Mouse (Mus musculus): ENCODE measurements at regions not wholly inside any gene's neighbourhood (a gene's known extent, or its start where the extent isn't known, plus 50 kb on each side); places are given as distances from the start of the nearest gene placed in this dataset. TPM values are rescaled to one million over a fixed set of nuclear protein-coding genes. Genes with fewer than 3 reads are reported as not detected.
"Not testable (repeated sequence)": the region's sequence is repeated elsewhere in the genome, so short reads cannot be mapped to it uniquely, and the experiment has no call there.

DNA sequence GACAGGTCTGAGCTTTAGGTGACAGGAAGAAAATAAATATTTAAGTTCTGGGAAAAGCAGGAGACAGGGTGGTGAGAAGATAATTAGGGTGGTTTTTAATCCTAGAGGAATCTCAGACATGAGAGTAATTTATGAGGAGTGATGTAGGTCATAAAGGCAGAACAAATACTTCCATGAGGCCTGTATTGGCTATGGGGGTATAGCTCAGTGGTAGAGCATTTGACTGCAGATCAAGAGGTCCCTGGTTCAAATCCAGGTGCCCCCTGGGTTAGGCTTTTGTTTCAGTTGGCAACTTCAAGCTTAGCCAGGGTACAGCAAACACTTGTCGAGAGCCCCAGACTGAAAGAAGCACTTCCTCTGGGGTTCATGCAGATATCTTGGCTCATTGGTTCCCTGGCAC lies 66.3 kb upstream of the Acpp start:
- no peaks in the 10 kb centered on the region for H3K4me1 ChIP-seq (replicated peaks; ENCODE audit: control insufficient read depth, insufficient read depth, low read length)
- no peak overlapping the region for H3K27ac ChIP-seq (ENCODE audit: low read depth, low read length)
- WGBS = 61% methylated on average over 1 of the region's 1 CpGs
- H3K4me2 ChIP-seq (replicated peaks; ENCODE audit: low read depth) = no peak overlapping the region
- H3K36me3 ChIP-seq (ENCODE audit: control insufficient read depth, insufficient read depth) = no peaks in the 10 kb centered on the region
- no peak for TF ChIP-seq CTCF (IDR thresholded peaks at IDR 0.05; ENCODE audit: low read depth)
- no peak for ATAC-seq
- H3K27me3 ChIP-seq (replicated peaks; ENCODE audit: control insufficient read depth, insufficient read depth, low read length) = no peaks in the 10 kb centered on the region
- no peaks in the 10 kb centered on the region for H3K9me3 ChIP-seq (ENCODE audit: control insufficient read depth)
- H3K9ac ChIP-seq (ENCODE audit: low read depth, low read length) = no peak overlapping the region
- H3K4me3 ChIP-seq (ENCODE audit: low read depth, low read length) = no peak overlapping the region

DNA sequence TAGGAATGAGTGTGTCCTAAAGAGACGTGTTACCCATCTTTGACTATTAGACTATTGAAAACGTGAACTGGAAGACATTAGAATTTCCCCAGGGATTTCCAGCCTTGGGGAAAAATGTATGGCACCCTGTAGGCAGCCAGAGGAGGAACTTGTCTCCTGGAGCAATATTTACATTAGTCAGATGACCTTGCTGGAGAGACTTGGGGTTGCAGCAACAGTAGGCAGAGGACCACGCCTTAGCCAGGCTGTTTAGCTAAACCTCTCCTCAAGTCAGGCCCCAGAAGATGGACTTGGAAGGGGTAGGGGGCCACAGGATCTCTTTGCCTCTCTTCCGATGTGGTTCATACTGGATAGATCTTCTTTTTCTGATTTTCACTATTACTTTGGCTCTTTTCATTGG lies 64.1 kb upstream of the Acpp start:
- 44% methylated on average over 4 of the region's 4 CpGs for WGBS
- Histone ChIP-seq H3K4me2 (replicated peaks; ENCODE audit: low read depth) (no peak overlapping the region), H3K4me3 (ENCODE audit: low read depth, low read length) (no peak overlapping the region), H3K9ac (ENCODE audit: low read depth, low read length) (no peak overlapping the region), H3K27me3 (replicated peaks; ENCODE audit: control insufficient read depth, insufficient read depth, low read length) (no peaks in the 10 kb centered on the region), H3K9me3 (ENCODE audit: control insufficient read depth) (no peaks in the 10 kb centered on the region), H3K36me3 (ENCODE audit: control insufficient read depth, insufficient read depth) (no peaks in the 10 kb centered on the region), H3K27ac (ENCODE audit: low read depth, low read length) (no peak overlapping the region), H3K4me1 (replicated peaks; ENCODE audit: control insufficient read depth, insufficient read depth, low read length) (no peaks in the 10 kb centered on the region)
- ATAC-seq = no peak
- TF ChIP-seq CTCF (IDR thresholded peaks at IDR 0.05; ENCODE audit: low read depth) = no peak

DNA sequence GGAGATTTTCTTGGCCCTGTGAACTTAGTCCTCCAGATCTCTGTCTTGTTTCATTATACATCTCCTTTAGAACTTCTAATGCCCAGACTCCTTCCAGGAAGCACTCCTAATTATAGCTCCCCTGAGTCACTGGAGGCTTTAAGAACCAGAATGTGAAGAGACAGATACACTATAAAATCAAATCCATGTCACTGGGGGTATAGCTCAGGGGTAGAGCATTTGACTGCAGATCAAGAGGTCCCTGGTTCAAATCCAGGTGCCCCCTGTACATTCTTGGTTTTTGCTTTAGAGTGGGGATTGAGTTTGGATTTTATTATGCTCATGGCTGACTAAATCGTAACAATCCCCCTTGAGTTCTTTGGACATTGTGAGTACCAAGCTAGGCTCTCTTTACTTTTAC lies 62.4 kb upstream of the Acpp start:
- Histone ChIP-seq H3K9ac (ENCODE audit: low read depth, low read length) (no peak overlapping the region), H3K27ac (ENCODE audit: low read depth, low read length) (no peak overlapping the region), H3K36me3 (ENCODE audit: control insufficient read depth, insufficient read depth) (no peaks in the 10 kb centered on the region), H3K4me1 (replicated peaks; ENCODE audit: control insufficient read depth, insufficient read depth, low read length) (no peaks in the 10 kb centered on the region), H3K4me3 (ENCODE audit: low read depth, low read length) (no peak overlapping the region), H3K27me3 (replicated peaks; ENCODE audit: control insufficient read depth, insufficient read depth, low read length) (no peaks in the 10 kb centered on the region), H3K4me2 (replicated peaks; ENCODE audit: low read depth) (no peak overlapping the region), H3K9me3 (ENCODE audit: control insufficient read depth) (no peaks in the 10 kb centered on the region)
- 91% methylated on average over 1 of the region's 1 CpGs for WGBS
- no peak for TF ChIP-seq CTCF (IDR thresholded peaks at IDR 0.05; ENCODE audit: low read depth)
- ATAC-seq = no peak

DNA sequence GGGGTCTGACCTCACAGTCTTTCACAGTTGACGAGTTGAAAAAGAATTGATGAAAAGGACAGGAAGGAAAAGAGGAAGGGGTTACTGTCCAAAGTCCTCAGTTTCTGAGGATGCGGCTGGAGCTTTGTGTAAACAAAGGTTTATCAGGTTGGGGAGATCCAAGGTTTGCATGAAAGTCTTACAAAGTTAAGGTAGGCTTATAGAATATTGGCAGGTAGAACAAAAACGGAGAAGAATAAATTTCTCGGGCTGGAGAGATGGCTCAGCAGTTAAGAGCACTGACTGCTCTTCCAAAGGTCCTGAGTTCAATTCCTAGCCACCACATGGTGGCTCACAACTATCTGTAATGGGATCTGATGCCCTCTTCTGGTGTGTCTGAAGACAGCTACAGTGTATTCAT lies 60.9 kb upstream of the Acpp start:
- not testable (repeated sequence) for H3K27me3 ChIP-seq (replicated peaks; ENCODE audit: control insufficient read depth, insufficient read depth, low read length); H3K4me3 ChIP-seq (ENCODE audit: low read depth, low read length); H3K36me3 ChIP-seq (ENCODE audit: control insufficient read depth, insufficient read depth); H3K27ac ChIP-seq (ENCODE audit: low read depth, low read length); ATAC-seq; H3K4me2 ChIP-seq (replicated peaks; ENCODE audit: low read depth); H3K9me3 ChIP-seq (ENCODE audit: control insufficient read depth); H3K9ac ChIP-seq (ENCODE audit: low read depth, low read length); H3K4me1 ChIP-seq (replicated peaks; ENCODE audit: control insufficient read depth, insufficient read depth, low read length)
- 34% methylated on average over 4 of the region's 4 CpGs for WGBS

DNA sequence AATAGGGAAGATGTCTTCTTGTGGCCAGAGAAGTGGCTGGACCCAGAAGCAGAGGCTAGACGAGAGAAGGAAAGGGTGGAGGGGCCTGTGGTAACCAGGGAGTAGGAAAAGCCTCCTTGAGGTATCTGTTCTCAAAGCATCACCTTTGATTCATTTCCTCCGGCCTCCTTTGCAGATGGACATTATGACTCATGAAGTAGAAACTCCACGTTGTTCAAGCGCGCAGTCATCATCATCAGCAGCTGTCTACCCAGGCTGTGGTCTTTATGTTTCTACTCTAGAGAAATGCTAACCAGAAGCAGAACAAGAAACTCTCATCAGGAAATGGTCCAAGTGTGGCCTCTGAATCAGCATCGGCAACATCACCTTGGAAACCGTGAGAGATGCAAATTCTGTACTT lies 50.3 kb upstream of the Acpp start:
- Histone ChIP-seq H3K4me3 (ENCODE audit: low read depth, low read length) (no peak overlapping the region), H3K27me3 (replicated peaks; ENCODE audit: control insufficient read depth, insufficient read depth, low read length) (no peaks in the 10 kb centered on the region), H3K9ac (ENCODE audit: low read depth, low read length) (no peak overlapping the region), H3K4me2 (replicated peaks; ENCODE audit: low read depth) (no peak overlapping the region), H3K36me3 (ENCODE audit: control insufficient read depth, insufficient read depth) (no peaks in the 10 kb centered on the region), H3K27ac (ENCODE audit: low read depth, low read length) (no peak overlapping the region), H3K4me1 (replicated peaks; ENCODE audit: control insufficient read depth, insufficient read depth, low read length) (no peaks in the 10 kb centered on the region), H3K9me3 (ENCODE audit: control insufficient read depth) (no peaks in the 10 kb centered on the region)
- 89% methylated on average over 7 of the region's 7 CpGs for WGBS
- no peak for ATAC-seq
- TF ChIP-seq CTCF (IDR thresholded peaks at IDR 0.05; ENCODE audit: low read depth) = no peak

MicroRNAs in the stretch of these regions (microRNA counts, 519-probe panel; counts per million panel counts)
- not detected for microRNA mmu-miR-2136

Small RNAs in the stretch of these regions (microRNA-seq; reads per million reads assigned to microRNA genes)
- not detected for gene Mir2136

Data from intestine, postnatal 0 days (tissue).